ENCODE assay signal across 26 mouse cellular contexts in genomic region chr10:39601068-39601467, GRCm38 (mm10). TPM values are rescaled to one million over a fixed set of nuclear protein-coding genes. Genes with fewer than 3 reads are reported as not detected.
DNase-seq lines count a peak whose midpoint lies in the region; ATAC-seq and TF ChIP-seq lines count a peak whose summit lies in the region.
"Had no signal": no experiment of that assay in that cellular context is flagged by ENCODE, and none has a peak within 500 bp of the region (broad histone marks: within the 10 kb centered on the region; RNA-seq: fewer than 3 reads in every experiment).

No protein-coding gene starts in this region.

- no peak overlapping the region for H3K9ac ChIP-seq in midbrain, postnatal 0 days (replicated peaks; ENCODE audit: low read length, poor library complexity, severe bottlenecking)
- H3K9ac ChIP-seq: forebrain, embryonic 12.5 days; forebrain, embryonic 15.5 days; heart, embryonic 15.5 days; hindbrain, embryonic 14.5 days had no signal

- TF ChIP-seq CTCF in kidney, adult 2 months (conservative IDR thresholded peaks at IDR 0.05; ENCODE audit: insufficient read depth, insufficient read length, low read depth, low read length) = no peak
- TF ChIP-seq CTCF in midbrain, postnatal 0 days (IDR thresholded peaks at IDR 0.05) = no peak

- DNase-seq in kidney, postnatal 4 days = peak; percentile 46 to 56
- DNase-seq in kidney, adult 2 months = no peak
- peak; percentile 49 for DNase-seq in Muller cell, postnatal 12 days (ENCODE audit: inconsistent ontology term)
- no peak for DNase-seq in retina, postnatal 1 day
- DNase-seq in midbrain, postnatal 0 days (ENCODE audit: low spot score) = no peak
- DNase-seq in lung, postnatal 10 days = no peak
- DNase-seq: adrenal gland, adult 2 months; adrenal gland, postnatal 14 days; cerebellum, adult 11 months; cerebellum, adult 2 months; cerebellum, adult 9-11 months; cerebellum, postnatal 25 days; gastrocnemius, postnatal 36 days; heart, adult 11 months; heart, postnatal 10 days; heart, postnatal 36 days had no signal

- no peak overlapping the region for H3K27ac ChIP-seq in kidney, adult 2 months (ENCODE audit: insufficient read depth, low read depth, low read length)
- no peak overlapping the region for H3K27ac ChIP-seq in midbrain, postnatal 0 days (ENCODE audit: low read depth, low read length)
- H3K27ac ChIP-seq: forebrain, embryonic 12.5 days; forebrain, embryonic 15.5 days; heart, embryonic 15.5 days; hindbrain, embryonic 14.5 days; hindbrain, postnatal 0 days had no signal

- peaks cover 2% of the 10 kb centered on the region; the same call in 1 of the 2 replicates for H3K9me3 ChIP-seq in midbrain, postnatal 0 days (ENCODE audit: low read length)
- H3K9me3 ChIP-seq: G1E; heart, embryonic 15.5 days had no signal

- ATAC-seq in hematopoietic stem cell, adult 5-6 weeks (replicated peaks in 1 of 2; ENCODE audit: insufficient read depth in 1 of 2, low FRiP score in 2 of 2, low TSS enrichment in 1 of 2, low read depth in 1 of 2, poor library complexity in 2 of 2, severe bottlenecking in 2 of 2) = peak; percentile 89 to 98
- ATAC-seq in midbrain, postnatal 0 days (ENCODE audit: low FRiP score) = no peak
- ATAC-seq: forebrain, embryonic 15.5 days; hindbrain, postnatal 0 days had no signal

- no peaks in the 10 kb centered on the region for H3K36me3 ChIP-seq in kidney, adult 2 months (ENCODE audit: control insufficient read depth, insufficient read depth, low read length)
- H3K36me3 ChIP-seq in myocyte (ENCODE audit: control insufficient read depth, insufficient read depth) = no peaks in the 10 kb centered on the region
- no peaks in the 10 kb centered on the region for H3K36me3 ChIP-seq in midbrain, postnatal 0 days (ENCODE audit: insufficient read depth, low read length)
- H3K36me3 ChIP-seq: forebrain, embryonic 12.5 days; forebrain, embryonic 15.5 days; G1E; heart, embryonic 15.5 days had no signal

- H3K4me3 ChIP-seq in kidney, adult 2 months (ENCODE audit: insufficient read depth, low read depth, low read length) = no peak overlapping the region
- no peak overlapping the region for H3K4me3 ChIP-seq in myocyte
- no peak overlapping the region for H3K4me3 ChIP-seq in midbrain, postnatal 0 days (ENCODE audit: low read depth, low read length)
- H3K4me3 ChIP-seq: forebrain, embryonic 12.5 days; forebrain, embryonic 15.5 days; heart, embryonic 15.5 days had no signal

- no peak for TF ChIP-seq POLR2A in kidney, adult 2 months (IDR thresholded peaks at IDR 0.05; ENCODE audit: low read depth, low read length)
- no peak for TF ChIP-seq POLR2A in myocyte (IDR thresholded peaks at IDR 0.05; ENCODE audit: insufficient read length, low read depth)

- H3K4me1 ChIP-seq in kidney, adult 2 months (ENCODE audit: control insufficient read depth, insufficient read depth, low read length) = no peaks in the 10 kb centered on the region
- peaks cover 7% of the 10 kb centered on the region; the same call in 1 of the 2 replicates for H3K4me1 ChIP-seq in midbrain, postnatal 0 days (ENCODE audit: insufficient read depth, low read length)

- WGBS in kidney, adult 2 months = 73% methylated on average over 5 of the region's 5 CpGs
- WGBS in midbrain, postnatal 0 days = 81% methylated on average over 5 of the region's 5 CpGs

- H3ac ChIP-seq in myocyte (ENCODE audit: control insufficient read depth, insufficient read length) = no peak overlapping the region

- no peaks in the 10 kb centered on the region for H3K27me3 ChIP-seq in kidney, adult 2 months (replicated peaks; ENCODE audit: control insufficient read depth, insufficient read depth, low read length)
- H3K27me3 ChIP-seq in myocyte (ENCODE audit: control insufficient read depth, insufficient read depth, insufficient read length) = no peaks in the 10 kb centered on the region
- no peaks in the 10 kb centered on the region for H3K27me3 ChIP-seq in midbrain, postnatal 0 days (ENCODE audit: insufficient read depth, low read length)
- H3K27me3 ChIP-seq: CH12.LX; forebrain, embryonic 12.5 days; forebrain, embryonic 15.5 days; heart, embryonic 15.5 days had no signal

- peak overlapping the region; percentile 55 for H3K4me2 ChIP-seq in myocyte (ENCODE audit: low read depth)
- H3K4me2 ChIP-seq in midbrain, postnatal 0 days (ENCODE audit: low read depth, low read length, poor library complexity, severe bottlenecking) = no peak overlapping the region
- H3K4me2 ChIP-seq: forebrain, embryonic 12.5 days; forebrain, embryonic 15.5 days; heart, embryonic 11.5 days; heart, embryonic 15.5 days; hindbrain, embryonic 14.5 days had no signal

- H3K79me2 ChIP-seq in myocyte (ENCODE audit: control insufficient read depth, insufficient read depth) = no peaks in the 10 kb centered on the region

TF ChIP-seq in myocyte, 11 proteins besides CTCF, POLR2A, EP300 and RAD21:
- TF ChIP-seq TCF12 (IDR thresholded peaks at IDR 0.05; ENCODE audit: insufficient read depth, poor library complexity, severe bottlenecking) (peak; percentile 45), MYOD1 (IDR thresholded peaks at IDR 0.05; ENCODE audit: control insufficient read depth in 1 of 3, insufficient read length in 2 of 3, low read depth in 2 of 3) (peak in 2 of 3 experiments; percentile 13 to 41), CEBPB (IDR thresholded peaks at IDR 0.05; ENCODE audit: insufficient read depth, poor library complexity, severe bottlenecking) (no peak), POLR2AphosphoS2 (IDR thresholded peaks at IDR 0.05; ENCODE audit: insufficient read length, low read depth) (no peak), E2F4 (IDR thresholded peaks at IDR 0.05; ENCODE audit: insufficient read depth) (no peak), MYOG (IDR thresholded peaks at IDR 0.05; ENCODE audit: control insufficient read depth in 1 of 3, insufficient read depth in 1 of 3, insufficient read length in 2 of 3, low read depth in 2 of 3) (peak in 1 of 3 experiments; percentile 43)

RNA-seq across cellular contexts. Expression of gene Traf3ip2, which starts 11.7 kb away (rescaled TPM):
- 10.4 and 12.8 TPM in 2 replicates for polyA plus RNA-seq in kidney, adult 2 months (2012; rRNA removed)
- 4.1 and 5.8 TPM in 2 replicates for total RNA-seq in hematopoietic stem cell, adult 5-6 weeks (2017)
- 4.2 TPM for polyA plus RNA-seq in myocyte (2012; fragmentation: generic; extraction: Trizol)
- total RNA-seq in midbrain, postnatal 0 days (2014; rRNA removed) = 0.47 and 1.9 TPM in 2 replicates
- 4.2 and 6.1 TPM in 2 replicates for polyA plus RNA-seq in midbrain, postnatal 0 days (2015; fragmentation: Nextera tagmentation; extraction: Ambion mirVana)

Comparison
In these comparisons a context has a peak if more than half of its experiments do, and no peak if none do; other contexts are left out.
1. DNase-seq: peak in kidney, postnatal 4 days (2 of 2) and Muller cell, postnatal 12 days (single experiment); none in kidney, adult 2 months (single experiment), retina, postnatal 1 day (single experiment), midbrain, postnatal 0 days (single experiment) and lung, postnatal 10 days (single experiment).